Mouse (Mus musculus) intestine, embryonic 16.5 days (tissue): ENCODE results near the gene Iqcn. TPM values are rescaled to one million over a fixed set of nuclear protein-coding genes. Genes with fewer than 3 reads are reported as not detected.

ENCODE experiments used
- ATAC-seq: fragments of 200-750 bp; cut with Nextera tagmentation; 2 replicates; pipeline ENCODE4 v1.8.0; 2017; ENCODE audit warnings: moderate TSS enrichment, moderate library complexity
- H3K27ac ChIP-seq: fragments of 300-500 bp; sonication (generic); 2 replicates; pipeline ENCODE4 v1.5.1; 2014; ENCODE audit warnings: mild to moderate bottlenecking, low read length
- H3K27me3 ChIP-seq: fragments of 300-500 bp; sonication (generic); replicated peaks from 2 replicates; pipeline ENCODE4 v1.6.1; 2014; ENCODE audit warnings: low read length, control low read depth, mixed read lengths; ENCODE audit not compliant: control insufficient read depth, insufficient read depth
- H3K36me3 ChIP-seq: fragments of 300-500 bp; sonication (generic); 2 replicates; pipeline ENCODE4 v1.6.1; 2014; ENCODE audit warnings: low read length, control low read depth; ENCODE audit not compliant: control insufficient read depth, insufficient read depth
- H3K4me1 ChIP-seq: fragments of 300-500 bp; sonication (generic); 2 replicates; pipeline ENCODE4 v1.6.1; 2014; ENCODE audit warnings: low read length, control low read depth, mixed read lengths; ENCODE audit not compliant: control insufficient read depth, insufficient read depth
- H3K4me2 ChIP-seq: fragments of 300-500 bp; sonication (generic); 2 replicates; pipeline ENCODE4 v1.6.1; 2014; ENCODE audit warnings: low read depth, low read length, control low read depth
- H3K4me3 ChIP-seq: fragments of 300-500 bp; sonication (generic); 2 replicates; pipeline ENCODE4 v1.5.1; 2014; ENCODE audit warnings: mild to moderate bottlenecking, low read length
- H3K9ac ChIP-seq: fragments of 300-500 bp; sonication (generic); 2 replicates; pipeline ENCODE4 v1.6.1; 2014; ENCODE audit warnings: low read depth, low read length
- H3K9me3 ChIP-seq: fragments of 300-500 bp; sonication (generic); 2 replicates; pipeline ENCODE4 v1.6.1; 2016; ENCODE audit warnings: low read length, control low read depth; ENCODE audit not compliant: control insufficient read depth
- WGBS: fragments of 180-500 bp; shearing (Covaris S2); extraction: QIAGEN DNeasy Blood & Tissue Kit; methylation state at CpG from one replicate; pipeline ENCODE4 v1.1.7; 2014; 5-methylcytosine and 5-hydroxymethylcytosine counted together
- polyA plus RNA-seq: library from polyadenylated mRNA; unstranded; fragments of >200 nt; fragmentation: Nextera tagmentation; extraction: Ambion mirVana; gene quantifications from 2 replicates; pipeline ENCODE4 v1.2.1, GENCODE M21; 2015

The Iqcn gene
- not detected in 2 replicates for polyA plus RNA-seq

- no peak for ATAC-seq
- Histone ChIP-seq H3K4me2 (no peak within 1 kb of the TSS), H3K4me3 (no peak within 1 kb of the TSS), H3K27me3 (no peaks in the 10 kb centered on the region), H3K9me3 (no peaks in the 10 kb centered on the region), H3K27ac (peak within 1 kb of the TSS; percentile 31; the same call in 1 of the 2 replicates), H3K36me3 (no peaks in the 10 kb centered on the region), H3K9ac (no peak within 1 kb of the TSS), H3K4me1 (peaks cover 17% of the 10 kb centered on the region)
- 88% methylated on average over 3 of the region's 3 CpGs for WGBS
These were observed at the start of gene Iqcn for GRCm38 (mm10) chr8:70703287-70703686. Gene Iqcn (plus strand): TSS chr8:70703457.

GRCm38 (mm10) chr8:70654121-70654520 lies 49.1 kb upstream of the Iqcn start:
- Histone ChIP-seq H3K9me3 (no peaks in the 10 kb centered on the region), H3K27ac (no peak overlapping the region), H3K4me1 (peaks cover 38% of the 10 kb centered on the region), H3K4me3 (no peak overlapping the region), H3K4me2 (no peak overlapping the region), H3K36me3 (peaks cover 17% of the 10 kb centered on the region), H3K27me3 (no peaks in the 10 kb centered on the region), H3K9ac (no peak overlapping the region)
- ATAC-seq: no peak
- WGBS: 68% methylated on average over 1 of the region's 1 CpGs

- Histone ChIP-seq H3K9me3 (no peaks in the 10 kb centered on the region), H3K27me3 (no peaks in the 10 kb centered on the region), H3K4me3 (no peak overlapping the region), H3K4me2 (no peak overlapping the region), H3K9ac (no peak overlapping the region), H3K36me3 (peaks cover 15% of the 10 kb centered on the region), H3K27ac (no peak overlapping the region), H3K4me1 (peaks cover 31% of the 10 kb centered on the region)
- 67% methylated on average over 2 of the region's 2 CpGs for WGBS
- no peak for ATAC-seq
These were observed 47.8 kb upstream of the Iqcn start for GRCm38 (mm10) chr8:70655469-70655868.

GRCm38 (mm10) chr8:70656193-70656790 lies 47.0 kb upstream of the Iqcn start:
- Histone ChIP-seq H3K4me1 (peaks cover 31% of the 10 kb centered on the region), H3K27me3 (no peaks in the 10 kb centered on the region), H3K4me3 (no peak overlapping the region), H3K36me3 (peaks cover 10% of the 10 kb centered on the region), H3K4me2 (no peak overlapping the region), H3K27ac (no peak overlapping the region), H3K9ac (no peak overlapping the region), H3K9me3 (no peaks in the 10 kb centered on the region)
- no peak for ATAC-seq
- WGBS: 72% methylated on average over 13 of the region's 13 CpGs

GRCm38 (mm10) chr8:70657214-70657613 lies 46.0 kb upstream of the Iqcn start:
- Histone ChIP-seq H3K4me2 (peak overlapping the region; percentile 95), H3K27ac (peak overlapping the region; percentile 49; the same call in 1 of the 2 replicates)

GRCm38 (mm10) chr8:70657739-70658138 lies 45.5 kb upstream of the Iqcn start:
- Histone ChIP-seq H3K9ac (peak overlapping the region; percentile 48), H3K4me2 (peak overlapping the region; percentile 95), H3K4me3 (no peak overlapping the region; the same call in 1 of the 2 replicates), H3K36me3 (peaks cover 5% of the 10 kb centered on the region), H3K9me3 (no peaks in the 10 kb centered on the region), H3K27ac (peak overlapping the region; percentile 49; the same call in 1 of the 2 replicates), H3K4me1 (peaks cover 31% of the 10 kb centered on the region), H3K27me3 (no peaks in the 10 kb centered on the region)
- no peak for ATAC-seq
- 86% methylated on average over 2 of the region's 2 CpGs for WGBS

More at GRCm38 (mm10) chr8:70657214-70657613, 46.0 kb upstream of the Iqcn start:
- H3K36me3 ChIP-seq: peaks cover 6% of the 10 kb centered on the region
- 88% methylated on average over 3 of the region's 3 CpGs for WGBS
- H3K27me3 ChIP-seq: no peaks in the 10 kb centered on the region
- peaks cover 31% of the 10 kb centered on the region for H3K4me1 ChIP-seq
- H3K4me3 ChIP-seq: no peak overlapping the region
- H3K9me3 ChIP-seq: no peaks in the 10 kb centered on the region
- ATAC-seq: no peak
- H3K9ac ChIP-seq: peak overlapping the region; percentile 48; the same call in 1 of the 2 replicates

GRCm38 (mm10) chr8:70658897-70659603 lies 44.2 kb upstream of the Iqcn start:
- ATAC-seq: peak; percentile 58
- Histone ChIP-seq H3K27me3 (no peaks in the 10 kb centered on the region), H3K4me2 (peak overlapping the region; percentile 95)

GRCm38 (mm10) chr8:70659604-70660272 lies 43.5 kb upstream of the Iqcn start:
- peaks cover 5% of the 10 kb centered on the region for H3K36me3 ChIP-seq
- peak; percentile 95 for ATAC-seq
- under 1% methylated on average over 44 of the region's 44 CpGs for WGBS

More at GRCm38 (mm10) chr8:70658897-70659603, 44.2 kb upstream of the Iqcn start:
- H3K4me3 ChIP-seq: peak overlapping the region; percentile 70
- H3K4me1 ChIP-seq: peaks cover 26% of the 10 kb centered on the region
- 1% methylated on average over 31 of the region's 31 CpGs for WGBS
- peak overlapping the region; percentile 85 for H3K9ac ChIP-seq
- peak overlapping the region; percentile 90 for H3K27ac ChIP-seq
- H3K36me3 ChIP-seq: peaks cover 5% of the 10 kb centered on the region
- no peaks in the 10 kb centered on the region for H3K9me3 ChIP-seq

GRCm38 (mm10) chr8:70660273-70660725 lies 43.0 kb upstream of the Iqcn start, which contains the start of gene Pgpep1:
Gene Pgpep1 (minus strand): TSS chr8:70660388.
- Histone ChIP-seq H3K4me1 (peaks cover 26% of the 10 kb centered on the region), H3K36me3 (peaks cover 5% of the 10 kb centered on the region), H3K27ac (peak within 1 kb of the TSS; percentile 90), H3K4me3 (peak within 1 kb of the TSS; percentile 70), H3K9ac (peak within 1 kb of the TSS; percentile 85), H3K9me3 (no peaks in the 10 kb centered on the region), H3K4me2 (peak within 1 kb of the TSS; percentile 95), H3K27me3 (no peaks in the 10 kb centered on the region)
- peak; percentile 63 for ATAC-seq
- WGBS: 3% methylated on average over 14 of the region's 14 CpGs

More at GRCm38 (mm10) chr8:70659604-70660272, 43.5 kb upstream of the Iqcn start:
- H3K4me3 ChIP-seq: peak overlapping the region; percentile 70
- H3K4me1 ChIP-seq: peaks cover 26% of the 10 kb centered on the region
- peak overlapping the region; percentile 95 for H3K4me2 ChIP-seq
- peak overlapping the region; percentile 90 for H3K27ac ChIP-seq
- H3K27me3 ChIP-seq: no peaks in the 10 kb centered on the region
- H3K9ac ChIP-seq: peak overlapping the region; percentile 85
- H3K9me3 ChIP-seq: no peaks in the 10 kb centered on the region
